Mouse (Mus musculus): ENCODE results near the gene Dclk1.
A peak's percentile ranks its signal among the peaks of the same experiment; 100 is the strongest.
"Not testable (repeated sequence)": the region's sequence is repeated elsewhere in the genome, so short reads cannot be mapped to it uniquely, and the experiment has no call there.

Gene Dclk1

DNA sequence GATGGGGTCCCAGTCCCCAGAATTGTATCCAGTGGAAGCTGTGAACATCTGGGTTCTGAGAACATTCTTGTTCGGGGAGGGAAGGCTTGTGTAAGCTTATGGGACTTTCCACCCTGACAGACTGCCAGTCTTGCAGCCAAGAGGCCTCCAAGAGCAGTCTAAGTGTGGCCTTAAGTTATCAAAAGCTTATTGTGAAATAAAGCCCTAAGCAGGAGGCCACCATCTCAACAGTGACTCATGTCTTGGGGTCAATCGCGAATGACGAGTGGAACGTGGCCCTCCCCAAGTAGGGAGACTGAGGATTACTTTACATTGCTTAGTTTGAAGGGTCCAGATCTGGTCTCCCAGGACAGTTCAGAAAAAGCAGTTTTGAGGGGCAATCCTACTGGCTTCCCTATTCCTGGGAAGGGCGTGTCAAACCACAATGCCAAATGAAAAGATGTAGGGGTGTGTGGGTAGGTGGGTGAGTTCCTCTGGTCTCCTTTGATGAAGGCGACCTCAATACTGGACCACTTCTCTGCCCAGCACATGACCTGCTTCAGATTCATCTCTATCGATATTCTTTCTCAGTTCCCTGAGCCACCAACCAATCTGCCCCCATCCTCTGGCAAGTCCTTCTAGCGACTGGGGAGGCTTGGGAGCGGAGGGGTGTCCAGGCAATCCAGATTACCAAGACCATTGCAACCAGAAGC lies at the start of gene Dclk1:
Gene Dclk1, plus strand, starts transcription at position 635 of the 692 bp plus-strand sequence.
- no peak for DNase-seq (ENCODE audit: low spot score)

DNA sequence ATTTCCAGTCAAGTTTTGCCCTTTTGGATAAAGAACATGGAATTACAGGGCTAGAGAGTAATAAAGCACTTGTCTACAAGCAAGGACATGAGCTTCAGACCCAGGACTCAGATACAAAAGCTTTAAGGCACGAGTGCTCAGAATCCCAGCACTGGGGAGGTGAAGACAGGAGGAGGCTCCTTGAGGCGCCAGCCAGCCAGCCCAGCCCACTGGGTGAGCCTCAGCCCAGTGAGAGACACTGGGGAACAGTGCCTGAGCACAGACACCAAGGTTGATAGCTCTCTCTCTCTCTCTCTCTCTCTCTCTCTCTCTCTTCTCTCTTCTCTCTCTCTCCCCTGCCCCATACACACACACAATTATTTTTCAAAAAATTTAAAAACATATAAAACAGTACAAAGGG lies 48.8 kb upstream of the Dclk1 start:
- DNase-seq (ENCODE audit: low spot score): no peak

DNA sequence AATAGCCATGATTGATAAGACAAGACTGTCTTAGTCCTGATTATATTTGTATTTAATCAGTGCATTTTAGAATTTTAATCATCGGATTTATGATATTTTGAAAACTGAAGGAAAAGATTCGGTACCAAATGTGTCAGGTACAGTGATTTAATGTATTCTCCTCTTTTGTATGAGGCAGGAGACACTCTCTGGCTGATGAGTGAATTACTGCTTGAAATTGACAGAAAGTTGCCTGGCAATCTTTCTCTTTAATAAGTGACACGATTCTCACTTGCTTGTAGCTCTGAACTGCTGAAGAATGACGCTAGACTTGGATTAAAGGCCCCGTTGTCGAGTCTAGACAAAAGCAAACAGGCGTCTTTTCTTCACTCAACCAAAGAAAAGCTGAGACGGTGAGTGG lies 47.4 kb upstream of the Dclk1 start:
- no peak for DNase-seq (ENCODE audit: low spot score)

DNA sequence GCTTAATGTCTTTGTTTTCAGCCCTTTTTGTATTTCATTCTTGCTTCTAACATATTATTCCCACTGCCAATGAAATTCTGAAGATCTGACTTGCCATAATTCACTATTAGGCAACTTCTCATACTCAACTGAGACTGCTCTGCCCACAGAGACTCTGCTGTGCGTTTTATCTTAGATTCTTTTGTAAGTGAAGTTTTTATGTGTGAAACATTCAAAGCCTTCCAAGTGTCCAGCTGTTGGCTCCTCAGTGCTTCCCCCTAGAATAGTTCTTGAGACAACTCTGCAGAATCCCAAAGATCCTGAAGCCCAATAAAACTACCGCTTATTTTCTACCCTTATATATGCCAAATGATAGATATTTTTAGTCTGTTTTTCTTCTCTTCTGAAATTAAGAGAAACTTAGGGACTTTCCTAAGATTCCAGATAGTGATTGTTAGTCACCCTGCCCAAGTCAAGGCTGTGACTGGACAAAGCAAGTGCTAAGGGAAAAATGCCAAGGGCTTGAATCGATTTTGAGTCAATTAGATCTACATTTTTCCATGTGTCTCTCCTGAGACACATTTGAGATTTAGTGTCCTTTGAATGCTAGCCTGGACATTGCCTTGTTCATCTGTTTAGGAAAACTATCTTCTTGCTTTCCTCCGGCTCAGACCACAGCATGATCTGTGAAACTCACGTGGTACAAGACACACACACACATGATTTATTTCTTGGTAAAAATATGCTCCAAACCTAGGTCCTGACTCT lies 46.4 kb upstream of the Dclk1 start:
- DNase-seq (ENCODE audit: low spot score): no peak

DNA sequence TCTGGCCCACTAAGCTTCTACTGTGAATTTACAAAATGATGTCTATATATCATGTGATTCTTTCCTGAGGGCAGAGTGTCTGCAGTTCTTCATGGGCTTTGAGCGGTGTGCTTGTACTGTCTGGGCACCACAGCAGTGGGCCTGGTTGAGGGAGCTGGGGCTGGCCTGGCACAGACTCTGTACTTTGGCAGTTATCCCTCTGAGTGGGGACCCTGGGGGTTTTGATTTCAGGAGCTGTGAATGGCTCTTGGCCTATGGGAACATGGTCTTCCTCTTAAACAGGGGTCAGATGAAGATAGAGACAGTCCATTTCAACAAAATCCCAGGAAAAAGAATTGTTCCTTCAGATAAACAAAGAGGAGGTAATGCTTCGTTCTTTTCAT lies 45.8 kb upstream of the Dclk1 start:
- DNase-seq (ENCODE audit: low spot score): no peak

DNA sequence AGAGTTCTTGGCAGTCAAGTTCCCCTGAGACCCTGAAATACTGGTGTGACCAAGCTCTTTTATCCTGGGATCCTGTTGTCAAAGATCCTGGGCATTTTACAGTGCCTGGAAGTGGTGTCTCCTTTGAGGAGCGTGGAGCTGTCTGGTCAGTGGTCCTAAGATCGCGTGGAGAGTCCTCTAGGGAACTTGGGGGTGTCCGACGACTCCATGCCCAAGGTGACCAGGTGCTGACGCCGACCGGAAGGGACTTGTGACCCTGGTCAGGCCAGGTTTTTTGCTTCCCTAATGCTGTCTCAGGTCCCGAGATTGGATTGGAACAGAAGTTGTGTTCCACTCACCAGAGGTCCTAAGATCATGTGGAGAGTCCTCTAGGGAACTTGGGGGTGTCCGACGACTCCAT lies 38.5 kb upstream of the Dclk1 start:
- DNase-seq (ENCODE audit: low spot score): not testable (repeated sequence)

DNA sequence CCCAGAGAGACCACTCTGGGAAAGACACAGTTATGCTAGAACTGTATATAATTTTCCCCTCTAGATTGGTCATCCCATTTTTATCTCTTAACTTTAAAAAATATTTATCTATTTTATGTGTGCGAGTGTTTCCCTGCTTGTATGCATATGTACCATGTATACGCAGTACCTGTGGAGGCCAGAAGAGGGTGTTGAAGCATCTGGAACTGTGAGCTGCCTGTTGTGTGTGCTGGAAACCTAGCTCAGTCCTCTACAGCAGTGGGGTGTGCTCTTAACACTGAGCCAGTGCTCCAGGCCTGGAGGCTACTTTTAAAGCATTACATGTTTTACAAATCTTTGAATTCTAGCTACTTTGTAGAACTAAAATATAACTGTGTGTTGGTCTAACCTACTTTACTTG lies 35.8 kb upstream of the Dclk1 start:
- no peak for DNase-seq (ENCODE audit: low spot score)

DNA sequence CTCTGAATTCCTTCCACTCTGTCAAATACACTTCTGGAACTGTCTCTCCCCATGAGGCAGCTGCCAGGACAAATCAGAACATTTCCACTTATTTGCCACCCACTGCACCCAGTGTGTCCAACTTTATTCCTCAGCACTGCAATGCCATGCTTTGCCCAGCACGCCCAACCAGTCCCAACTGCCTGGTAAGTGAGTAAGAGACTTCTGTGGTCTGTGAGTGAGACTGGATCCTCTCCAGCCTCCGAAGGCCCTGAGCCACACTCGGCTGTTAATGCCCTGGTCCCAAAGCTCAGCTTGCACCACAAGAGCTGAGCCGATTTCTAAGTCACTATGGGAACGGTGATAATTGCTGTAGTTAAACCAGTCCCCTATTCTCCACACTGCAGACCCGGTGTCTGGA lies 34.5 kb upstream of the Dclk1 start:
- no peak for DNase-seq (ENCODE audit: low spot score)

DNA sequence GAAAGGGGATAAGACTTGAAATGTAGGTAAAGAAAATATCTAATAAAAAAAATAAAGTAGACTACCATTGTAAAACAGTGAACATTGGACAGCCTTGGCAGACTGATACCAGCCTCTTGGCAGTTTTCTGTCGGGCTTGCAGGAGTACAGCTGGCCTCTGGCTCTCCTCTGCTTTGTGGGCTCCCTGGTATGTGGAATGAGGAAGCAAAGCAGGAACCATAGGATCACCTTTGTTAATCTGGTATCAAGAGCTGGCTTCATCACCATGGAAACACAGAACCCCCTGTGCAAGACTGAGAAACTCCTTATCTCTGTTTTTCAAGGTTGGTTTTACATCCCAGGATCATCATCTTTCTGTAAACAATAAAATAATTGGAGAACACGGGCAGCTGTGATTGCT lies 29.9 kb upstream of the Dclk1 start:
- no peak for DNase-seq (ENCODE audit: low spot score)

DNA sequence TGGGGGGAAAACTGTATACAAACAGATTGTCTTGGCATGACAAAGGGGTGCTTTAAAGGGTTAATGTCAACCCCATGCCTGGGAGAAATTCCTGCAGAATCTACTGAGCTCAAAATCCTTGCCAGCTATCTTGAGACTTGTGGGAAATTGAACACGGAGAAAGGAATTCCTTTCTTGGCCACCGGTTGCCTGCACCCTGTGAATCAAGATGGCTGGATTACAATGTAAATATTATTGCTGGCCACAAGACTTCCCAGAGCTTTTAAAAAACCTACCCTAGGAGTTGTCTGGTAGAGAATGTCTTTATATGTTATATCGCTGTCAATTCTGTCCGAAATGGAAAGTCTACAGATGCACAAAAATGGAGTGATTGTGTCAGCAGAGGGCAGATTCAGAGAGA lies 28.4 kb upstream of the Dclk1 start:
- no peak for DNase-seq (ENCODE audit: low spot score)

DNA sequence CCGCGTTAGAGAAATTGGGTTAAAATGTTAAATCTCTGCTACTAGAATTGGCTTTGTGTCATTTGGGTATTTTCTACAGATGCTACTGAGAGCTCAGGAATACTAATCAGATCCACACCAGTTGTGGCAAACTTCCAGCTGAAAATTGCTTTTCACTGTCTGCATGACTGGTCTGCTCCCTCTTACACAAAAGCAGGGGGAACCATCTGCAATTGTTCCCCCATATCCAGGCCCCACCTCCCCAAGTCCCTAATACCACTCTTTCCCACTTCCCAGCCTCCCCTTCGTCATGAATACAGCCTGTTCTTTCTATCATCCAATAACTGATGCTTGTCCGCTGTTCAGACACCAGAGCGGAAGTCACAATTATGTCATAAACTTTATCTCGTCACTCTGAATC lies 27.8 kb upstream of the Dclk1 start:
- DNase-seq (ENCODE audit: low spot score): no peak

DNA sequence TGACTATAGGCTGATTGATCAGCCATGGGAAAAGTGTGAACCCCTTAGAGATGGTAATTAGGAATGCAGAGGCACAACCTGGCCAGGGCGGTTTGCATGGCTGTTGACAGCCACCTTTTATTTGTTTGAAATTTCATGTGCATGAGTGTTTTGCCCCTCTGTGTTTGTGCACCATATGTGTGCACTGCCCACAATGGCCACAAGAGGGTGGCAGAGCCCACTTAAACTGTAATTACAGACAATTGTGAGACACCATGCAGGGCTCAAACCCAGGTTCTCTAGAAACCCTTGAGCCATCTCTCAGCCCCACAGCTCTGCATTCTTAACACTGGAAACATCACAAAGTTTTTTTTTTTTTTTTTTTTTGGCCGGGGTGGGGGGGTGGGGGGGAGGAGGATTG lies 19.7 kb upstream of the Dclk1 start:
- no peak for DNase-seq (ENCODE audit: low spot score)

DNA sequence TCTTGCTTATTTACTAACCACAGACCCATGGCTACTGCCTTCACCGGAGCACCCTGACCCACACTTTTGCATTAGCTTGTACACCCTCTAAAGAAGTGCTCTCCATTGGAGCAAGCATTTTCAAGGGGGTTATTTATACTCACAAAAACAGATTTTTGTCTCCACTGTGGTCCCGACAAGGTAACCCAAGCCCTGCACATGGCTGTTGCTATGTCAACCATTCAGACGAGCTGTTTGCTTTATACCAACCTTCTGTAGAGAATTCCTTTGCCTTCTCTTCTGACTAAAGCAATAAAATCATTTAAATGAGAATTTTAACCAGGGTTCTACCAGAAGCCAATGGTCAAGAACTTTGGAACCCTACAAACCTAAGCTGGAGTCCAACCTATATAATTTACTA lies 18.3 kb upstream of the Dclk1 start:
- DNase-seq (ENCODE audit: low spot score): no peak

DNA sequence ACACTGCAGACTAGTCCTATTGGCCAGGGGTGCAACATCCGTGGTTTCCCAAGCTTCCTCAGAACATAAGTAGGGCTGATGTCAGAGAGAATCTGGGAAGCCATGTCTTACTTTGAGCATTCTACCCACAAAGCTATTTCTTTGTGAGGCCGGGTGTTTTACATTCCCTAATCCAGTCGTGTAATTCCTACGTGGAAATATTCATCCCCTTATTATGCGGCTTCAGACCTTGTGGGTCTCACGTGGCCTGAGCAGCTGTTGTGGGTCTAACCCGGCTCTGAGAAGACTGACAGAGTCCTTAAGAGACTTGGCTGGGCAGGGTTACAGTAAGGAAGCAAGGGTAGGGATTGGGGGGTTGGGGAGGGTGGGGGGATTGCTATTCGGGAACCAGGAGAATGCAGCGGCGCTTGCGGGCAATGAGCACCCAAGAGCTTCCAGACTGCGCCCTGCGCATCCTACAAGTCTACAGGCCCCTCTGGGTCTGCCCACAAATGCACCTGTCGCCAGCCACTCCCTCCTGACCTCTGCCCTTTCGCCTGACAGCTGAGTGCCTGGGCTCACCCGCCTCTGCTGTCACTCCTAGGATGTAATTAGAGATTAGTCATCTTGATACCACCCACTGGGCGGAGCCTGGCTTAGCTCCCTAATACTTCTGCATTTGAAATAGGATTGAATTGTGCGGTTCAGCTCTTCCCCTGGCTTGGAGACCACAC lies 15.5 kb upstream of the Dclk1 start:
- DNase-seq (ENCODE audit: low spot score): peak; percentile 74

DNA sequence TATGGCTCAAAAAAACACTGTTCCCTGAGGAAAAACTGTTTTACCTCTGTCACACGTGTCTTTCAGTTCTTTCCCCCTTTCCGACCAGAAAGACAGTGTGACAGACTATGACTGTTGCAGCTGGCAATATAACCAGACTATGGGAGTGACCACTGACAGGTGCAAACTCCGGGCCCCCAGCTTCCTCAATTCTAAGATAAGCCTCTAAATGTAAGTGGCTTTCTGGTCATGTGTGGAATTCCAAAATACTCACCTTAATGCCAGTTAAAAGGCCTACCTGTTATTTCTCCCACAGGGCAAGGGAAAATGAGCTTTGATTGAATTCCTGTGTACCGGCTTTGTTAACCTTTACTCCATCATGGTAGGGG lies 15.0 kb upstream of the Dclk1 start:
- no peak for DNase-seq (ENCODE audit: low spot score)

DNA sequence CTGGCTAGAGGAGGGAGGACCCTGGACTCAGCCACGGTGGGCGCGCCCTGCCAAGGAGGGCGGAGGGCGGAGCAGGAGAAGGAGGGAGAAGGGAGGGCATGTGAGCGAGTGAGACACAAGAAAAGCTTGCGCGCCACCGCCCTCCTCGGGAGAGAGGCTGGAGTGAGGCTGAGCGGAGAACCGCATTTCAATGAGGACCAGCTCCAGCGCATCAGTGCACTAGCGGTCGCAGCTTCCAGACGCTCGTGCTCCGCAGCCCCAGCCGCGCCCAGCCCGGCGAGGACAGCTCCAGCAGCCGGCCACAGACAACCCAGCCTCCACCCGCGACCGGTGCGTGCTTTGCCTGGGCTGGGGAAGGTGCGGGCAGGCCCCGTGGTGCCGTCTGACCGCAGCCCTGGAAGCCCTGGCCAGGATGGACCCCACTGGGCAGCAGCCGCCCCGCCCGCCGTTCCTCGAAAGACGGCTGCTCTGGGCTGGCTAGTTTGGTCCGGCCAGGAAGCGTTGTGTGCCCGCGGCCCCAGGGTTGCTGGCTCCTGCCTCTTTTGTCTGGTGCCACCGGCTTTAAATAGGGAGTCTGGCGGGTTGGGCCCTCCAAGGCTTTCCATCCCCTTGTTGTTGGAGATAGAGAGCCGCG lies 375 bp downstream of the Dclk1 start:
- DNase-seq (ENCODE audit: low spot score): peak; percentile 94

DNA sequence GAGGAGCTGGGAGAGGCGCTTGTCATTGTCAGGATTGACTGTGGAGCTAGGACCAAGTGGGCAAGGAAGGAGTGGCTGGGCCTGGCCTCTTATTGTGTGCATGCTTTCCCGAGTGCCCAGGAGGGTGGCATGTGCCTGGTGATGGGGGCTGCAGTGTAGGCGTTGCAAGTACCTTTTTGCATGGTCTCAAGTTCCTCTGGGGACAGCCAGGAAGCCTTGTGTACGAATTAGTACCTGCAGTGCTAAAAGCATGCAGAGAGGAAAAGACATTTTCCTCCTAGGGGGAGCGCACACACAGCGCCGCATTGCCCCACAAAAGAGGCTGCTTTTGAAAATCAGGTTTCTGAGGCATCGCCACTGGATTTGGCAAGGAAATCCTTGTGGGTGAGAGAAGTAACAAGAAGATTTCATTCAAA lies 900 bp downstream of the Dclk1 start:
- DNase-seq (ENCODE audit: low spot score): peak; percentile 44

DNA sequence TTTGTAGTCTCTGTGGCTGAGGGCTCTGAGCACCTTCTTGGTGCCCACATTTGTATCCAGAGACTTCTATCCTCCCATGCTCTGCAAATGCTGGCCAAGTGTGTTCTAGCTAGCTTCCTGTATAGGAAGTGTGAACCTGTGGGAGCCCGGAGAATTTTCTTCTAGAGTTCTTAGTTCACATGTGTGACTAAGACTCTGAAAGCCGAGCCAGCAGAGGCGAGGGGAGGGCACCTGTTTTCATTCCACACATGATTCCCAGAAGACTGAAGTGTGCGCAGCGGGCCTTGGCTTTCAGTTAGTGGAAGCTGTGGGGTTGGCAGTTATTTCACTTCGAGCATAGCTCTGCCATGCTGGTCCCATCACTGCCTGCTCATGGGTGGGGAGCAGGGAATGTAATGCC lies 1.9 kb downstream of the Dclk1 start:
- no peak for DNase-seq (ENCODE audit: low spot score)

DNA sequence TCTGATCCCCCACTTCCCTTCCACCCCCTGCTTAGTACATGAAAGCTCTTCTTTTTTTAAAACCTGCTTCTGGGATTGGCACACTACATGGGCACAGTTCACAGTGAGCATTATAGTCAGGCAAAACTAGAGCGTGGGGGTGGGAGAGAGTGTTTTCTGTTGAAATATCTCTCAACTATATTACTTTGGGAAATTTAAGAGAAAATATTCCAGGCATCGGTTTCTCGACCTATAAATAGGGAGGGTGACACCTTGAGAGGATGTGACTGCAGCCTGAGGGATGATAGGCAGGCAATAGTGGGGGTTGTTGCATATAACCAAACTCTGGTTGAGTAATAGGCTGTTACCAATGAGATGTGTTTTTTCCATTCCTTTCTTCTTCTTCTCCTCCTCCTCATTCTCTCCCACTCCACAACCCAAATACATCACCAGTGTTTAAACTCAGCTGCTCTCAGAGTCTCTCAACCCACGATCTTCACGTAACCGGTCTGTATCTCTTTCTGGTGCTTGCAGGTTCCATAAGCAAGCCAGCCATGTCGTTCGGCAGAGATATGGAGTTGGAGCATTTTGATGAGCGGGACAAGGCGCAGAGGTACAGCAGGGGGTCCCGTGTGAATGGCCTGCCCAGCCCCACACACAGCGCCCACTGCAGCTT lies 4.6 kb downstream of the Dclk1 start:
- DNase-seq (ENCODE audit: low spot score): no peak

DNA sequence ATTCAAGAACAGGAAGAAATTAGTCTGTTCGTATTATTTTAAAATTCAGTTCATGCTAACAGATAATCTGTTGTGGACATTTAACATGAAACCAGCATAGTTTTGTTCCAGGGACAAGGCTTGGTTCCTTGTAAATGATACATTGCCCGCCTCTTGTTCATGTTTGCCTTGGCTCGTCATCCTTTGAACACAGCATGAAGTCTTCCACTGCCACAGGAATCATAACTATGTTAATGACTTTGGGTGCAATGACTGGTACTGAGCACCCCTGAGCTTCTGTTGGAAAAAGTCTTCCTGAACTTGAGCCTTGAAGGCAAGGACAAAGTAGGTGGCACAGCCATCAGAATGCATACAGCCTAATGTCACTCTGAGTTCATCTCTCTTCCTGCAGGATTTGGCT lies 5.9 kb downstream of the Dclk1 start:
- no peak for DNase-seq (ENCODE audit: low spot score)

DNA sequence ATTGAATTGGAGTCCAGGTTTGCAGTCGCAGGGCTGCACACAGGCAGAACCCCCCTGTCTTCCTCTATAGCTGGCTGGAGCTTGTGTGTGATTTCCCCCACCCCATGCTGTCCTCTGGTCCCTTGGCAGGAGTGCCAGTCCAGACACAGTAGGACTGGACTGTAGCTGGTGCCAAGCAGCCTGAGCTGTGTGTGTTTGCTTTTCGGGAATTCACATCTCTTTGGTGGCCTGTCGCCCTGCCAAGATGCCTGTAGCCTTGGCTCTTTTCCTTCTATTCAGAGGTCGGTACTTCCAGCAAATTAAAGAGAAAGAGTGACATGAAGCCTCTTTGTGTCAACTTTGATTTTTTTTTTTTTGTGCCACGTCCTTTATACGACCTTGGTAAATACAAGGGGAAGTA lies 6.3 kb downstream of the Dclk1 start:
- DNase-seq (ENCODE audit: low spot score): no peak

DNA sequence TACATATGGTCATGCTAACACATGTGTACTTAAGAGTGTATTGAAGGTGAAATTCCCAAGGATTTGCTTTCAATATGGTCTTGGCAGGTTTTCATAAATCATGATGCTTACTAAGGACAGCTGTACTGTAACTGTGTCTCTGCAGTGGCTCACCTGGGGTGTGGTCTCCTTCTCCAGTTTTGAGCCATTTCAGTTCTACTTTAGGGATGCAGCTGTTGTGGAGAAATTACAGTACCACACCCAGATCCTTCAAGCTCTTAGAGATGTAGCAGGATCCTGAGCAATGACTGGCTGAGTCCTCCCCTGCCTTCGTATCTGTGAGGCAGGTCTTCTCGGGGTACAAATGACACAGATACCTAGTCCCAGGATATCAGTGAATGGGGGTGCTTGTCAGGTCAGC lies 8.5 kb downstream of the Dclk1 start:
- no peak for DNase-seq (ENCODE audit: low spot score)

Measured in embryo, embryonic 10 days (tissue).